Mouse (Mus musculus): ENCODE measurements around the gene Elp5. TPM values are rescaled to one million over a fixed set of nuclear protein-coding genes. Genes with fewer than 3 reads are reported as not detected.
"Not testable (repeated sequence)": the region's sequence is repeated elsewhere in the genome, so short reads cannot be mapped to it uniquely, and the experiment has no call there.

The Elp5 gene
- polyA plus RNA-seq, 1 experiment from 2014 or later, result 162 TPM

DNA sequence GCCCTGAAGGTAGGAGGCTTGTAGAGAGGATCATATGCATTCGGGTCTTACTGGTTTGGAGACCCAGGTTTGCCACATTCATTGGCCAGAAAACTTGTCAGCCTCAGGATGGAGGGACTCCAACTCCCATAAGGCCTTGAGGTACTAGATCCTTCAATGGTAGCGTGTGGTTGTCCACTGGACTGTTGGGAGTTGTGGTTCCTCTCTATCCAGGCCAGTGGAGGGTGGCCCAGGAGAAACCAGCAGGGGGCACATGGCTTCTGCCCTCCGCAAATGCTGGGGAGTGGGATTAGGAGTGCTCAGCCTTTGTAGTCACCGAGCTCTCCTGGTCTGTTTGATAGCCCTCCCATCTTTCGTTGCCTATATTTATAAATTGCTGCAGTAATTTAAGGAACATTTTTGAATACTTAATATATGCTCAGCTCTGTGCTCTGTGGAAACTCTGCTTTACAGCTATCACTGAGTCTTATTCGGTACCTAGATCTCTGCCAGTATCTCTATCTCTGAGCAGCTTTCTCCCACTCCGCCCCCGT lies 38.5 kb upstream of the Elp5 start:
- peaks cover 74% of the 10 kb centered on the region for H3K4me1 ChIP-seq
- ATAC-seq (replicated peaks), result peak; percentile 81
- peak overlapping the region; percentile 97 for H3K27ac ChIP-seq
- peak overlapping the region; percentile 74 for H3K4me3 ChIP-seq
- no peaks in the 10 kb centered on the region for H3K27me3 ChIP-seq (replicated peaks)
- H3K9me3 ChIP-seq, result no peaks in the 10 kb centered on the region
- H3K4me2 ChIP-seq, result peak overlapping the region; percentile 73
- H3K36me3 ChIP-seq (replicated peaks), result no peaks in the 10 kb centered on the region
- WGBS, result 0% methylated on average over 8 of the region's 8 CpGs
- peak overlapping the region; percentile 38 for H3K9ac ChIP-seq

GRCm38 (mm10) chr11:70020022-70020631 lies 37.8 kb upstream of the Elp5 start:
- Histone ChIP-seq H3K27ac (peak overlapping the region; percentile 97), H3K4me2 (peak overlapping the region; percentile 73), H3K4me1 (peaks cover 72% of the 10 kb centered on the region), H3K9ac (peak overlapping the region; percentile 81), H3K9me3 (no peaks in the 10 kb centered on the region), H3K4me3 (peak overlapping the region; percentile 74), H3K27me3 (replicated peaks) (no peaks in the 10 kb centered on the region), H3K36me3 (replicated peaks) (no peaks in the 10 kb centered on the region)
- 6% methylated on average over 8 of the region's 8 CpGs for WGBS
- ATAC-seq (replicated peaks), result no peak

DNA sequence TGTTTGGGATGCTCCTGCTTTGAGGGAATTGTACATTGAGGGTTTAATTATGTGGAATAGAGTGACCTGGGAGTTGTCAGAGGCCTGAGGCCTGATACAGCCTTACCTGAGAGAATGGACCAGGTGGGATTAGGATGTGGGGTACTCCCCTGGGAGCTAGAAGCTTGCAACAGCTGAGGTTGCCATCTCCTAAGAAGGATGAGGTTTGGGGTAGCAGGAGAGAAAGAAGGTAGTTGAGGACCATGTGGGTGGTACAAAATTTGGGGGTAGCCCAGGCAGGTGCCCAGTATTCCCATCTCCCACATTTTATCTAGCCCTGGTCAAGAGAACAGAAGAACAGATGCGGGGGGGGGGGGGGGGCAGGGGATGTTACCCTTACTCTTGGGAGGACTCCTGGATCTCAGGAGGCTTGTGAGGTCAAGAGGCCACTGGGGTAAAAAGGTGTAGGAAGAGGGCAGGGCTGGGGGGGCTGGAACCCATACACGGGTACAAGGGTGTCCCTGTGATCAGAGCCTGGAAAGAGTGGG lies 37.2 kb upstream of the Elp5 start:
- Histone ChIP-seq H3K4me3 (peak overlapping the region; percentile 74), H3K27me3 (replicated peaks) (no peaks in the 10 kb centered on the region), H3K4me1 (peaks cover 72% of the 10 kb centered on the region), H3K36me3 (replicated peaks) (no peaks in the 10 kb centered on the region), H3K9me3 (no peaks in the 10 kb centered on the region), H3K9ac (peak overlapping the region; percentile 81), H3K27ac (peak overlapping the region; percentile 97), H3K4me2 (peak overlapping the region; percentile 73)
- ATAC-seq (replicated peaks), result no peak
- 33% methylated on average over 2 of the region's 2 CpGs for WGBS

- no peak for ATAC-seq (replicated peaks)
- peak overlapping the region; percentile 74 for H3K4me3 ChIP-seq
- WGBS, result under 1% methylated on average over 23 of the region's 25 CpGs
- peaks cover 66% of the 10 kb centered on the region for H3K4me1 ChIP-seq
- H3K36me3 ChIP-seq (replicated peaks), result no peaks in the 10 kb centered on the region
- H3K9ac ChIP-seq, result peak overlapping the region; percentile 81
- no peaks in the 10 kb centered on the region for H3K9me3 ChIP-seq
- peak overlapping the region; percentile 97 for H3K27ac ChIP-seq
- H3K27me3 ChIP-seq (replicated peaks), result no peaks in the 10 kb centered on the region
- H3K4me2 ChIP-seq, result peak overlapping the region; percentile 73
These were observed 36.0 kb upstream of the Elp5 start for GRCm38 (mm10) chr11:70018131-70018990.

- WGBS, result 23% methylated on average over 7 of the region's 7 CpGs
- ATAC-seq (replicated peaks), result no peak
- Histone ChIP-seq H3K27me3 (replicated peaks) (no peaks in the 10 kb centered on the region), H3K4me1 (peaks cover 56% of the 10 kb centered on the region), H3K4me2 (peak overlapping the region; percentile 73), H3K9me3 (no peaks in the 10 kb centered on the region), H3K36me3 (replicated peaks) (peaks cover 9% of the 10 kb centered on the region; the same call in 1 of the 2 replicates), H3K9ac (peak overlapping the region; percentile 81), H3K27ac (peak overlapping the region; percentile 97), H3K4me3 (peak overlapping the region; percentile 74)
These were observed 35.0 kb upstream of the Elp5 start for GRCm38 (mm10) chr11:70017199-70017767.

DNA sequence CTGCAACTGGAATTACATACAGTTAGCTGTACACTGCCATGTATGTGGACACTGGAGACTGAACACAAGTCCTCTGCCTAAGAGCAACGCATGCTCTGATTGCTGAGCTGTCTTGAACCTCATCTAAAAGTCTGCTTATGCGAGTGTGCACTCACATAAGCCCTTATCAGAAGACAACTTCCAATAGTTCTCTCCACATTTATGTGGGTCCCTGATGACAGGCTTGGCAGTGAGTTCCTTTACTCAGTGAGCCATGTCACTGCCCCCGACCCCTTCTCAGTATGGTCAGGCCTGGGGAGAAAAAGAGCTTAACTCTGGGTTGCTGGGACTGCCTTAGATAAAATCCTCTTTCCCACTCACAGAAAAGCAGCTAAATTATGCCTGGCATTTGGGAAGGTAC lies 34.4 kb upstream of the Elp5 start, which contains the start of gene Dlg4:
Dlg4 (plus strand) TSS at position 274 of the 400 bp plus-strand sequence.
- no peaks in the 10 kb centered on the region for H3K27me3 ChIP-seq (replicated peaks)
- peak within 1 kb of the TSS; percentile 81 for H3K9ac ChIP-seq
- H3K4me1 ChIP-seq, result peaks cover 52% of the 10 kb centered on the region
- peak within 1 kb of the TSS; percentile 74 for H3K4me3 ChIP-seq
- peak within 1 kb of the TSS; percentile 97 for H3K27ac ChIP-seq
- 50% methylated on average over 3 of the region's 3 CpGs for WGBS
- ATAC-seq (replicated peaks), result no peak
- H3K9me3 ChIP-seq, result no peaks in the 10 kb centered on the region
- peaks cover 15% of the 10 kb centered on the region for H3K36me3 ChIP-seq (replicated peaks)
- peak within 1 kb of the TSS; percentile 73 for H3K4me2 ChIP-seq

DNA sequence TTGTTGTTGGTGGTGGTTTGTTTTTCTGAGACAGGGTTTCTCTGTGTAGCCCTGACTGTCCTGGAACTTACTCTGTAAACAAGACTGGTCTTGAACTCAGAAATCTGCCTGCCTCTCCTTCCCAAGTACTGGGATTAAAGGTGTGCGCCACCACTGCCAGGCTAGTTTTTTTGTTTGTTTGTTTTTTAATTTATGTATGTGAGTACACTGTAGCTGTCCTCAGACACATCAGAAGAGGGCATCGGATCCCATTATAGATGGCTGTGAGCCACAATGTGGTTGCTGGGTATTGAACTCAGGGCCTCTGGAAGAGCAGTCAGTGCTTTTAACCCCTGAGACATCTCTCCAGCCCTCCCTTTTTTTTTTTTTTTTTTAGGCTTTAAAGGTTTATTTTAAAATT lies 33.9 kb upstream of the Elp5 start:
- peaks cover 52% of the 10 kb centered on the region for H3K4me1 ChIP-seq
- ATAC-seq (replicated peaks); H3K27ac ChIP-seq; H3K4me2 ChIP-seq; H3K4me3 ChIP-seq; H3K9ac ChIP-seq; H3K27me3 ChIP-seq (replicated peaks); H3K9me3 ChIP-seq: not testable (repeated sequence)
- 78% methylated on average over 2 of the region's 2 CpGs for WGBS
- peaks cover 20% of the 10 kb centered on the region for H3K36me3 ChIP-seq (replicated peaks)

DNA sequence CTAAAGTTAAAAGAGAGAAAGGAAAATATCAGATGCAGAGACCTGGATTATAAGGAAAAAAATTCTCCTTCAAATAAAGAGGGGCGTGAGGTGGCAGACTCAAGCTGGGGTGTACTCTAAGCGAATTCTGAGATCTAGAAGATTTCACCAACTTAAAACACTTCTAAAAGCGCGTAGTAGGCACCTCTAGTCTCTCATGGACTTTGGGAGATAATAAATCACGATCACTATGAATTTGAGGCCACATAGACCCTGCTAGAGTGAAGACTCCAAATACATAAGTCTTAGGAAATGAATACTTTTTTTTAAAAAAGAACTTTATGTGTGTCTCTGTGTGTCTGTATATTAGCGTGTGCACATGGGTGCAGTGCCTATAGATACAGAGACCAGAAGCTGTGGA lies 33.4 kb upstream of the Elp5 start:
- Histone ChIP-seq H3K9ac (peak overlapping the region; percentile 84; the same call in 1 of the 2 replicates), H3K4me3 (peak overlapping the region; percentile 64), H3K9me3 (no peaks in the 10 kb centered on the region), H3K36me3 (replicated peaks) (peaks cover 25% of the 10 kb centered on the region), H3K27ac (no peak overlapping the region), H3K4me2 (peak overlapping the region; percentile 88), H3K27me3 (replicated peaks) (no peaks in the 10 kb centered on the region), H3K4me1 (peaks cover 49% of the 10 kb centered on the region)
- no peak for ATAC-seq (replicated peaks)
- 69% methylated on average over 6 of the region's 6 CpGs for WGBS

DNA sequence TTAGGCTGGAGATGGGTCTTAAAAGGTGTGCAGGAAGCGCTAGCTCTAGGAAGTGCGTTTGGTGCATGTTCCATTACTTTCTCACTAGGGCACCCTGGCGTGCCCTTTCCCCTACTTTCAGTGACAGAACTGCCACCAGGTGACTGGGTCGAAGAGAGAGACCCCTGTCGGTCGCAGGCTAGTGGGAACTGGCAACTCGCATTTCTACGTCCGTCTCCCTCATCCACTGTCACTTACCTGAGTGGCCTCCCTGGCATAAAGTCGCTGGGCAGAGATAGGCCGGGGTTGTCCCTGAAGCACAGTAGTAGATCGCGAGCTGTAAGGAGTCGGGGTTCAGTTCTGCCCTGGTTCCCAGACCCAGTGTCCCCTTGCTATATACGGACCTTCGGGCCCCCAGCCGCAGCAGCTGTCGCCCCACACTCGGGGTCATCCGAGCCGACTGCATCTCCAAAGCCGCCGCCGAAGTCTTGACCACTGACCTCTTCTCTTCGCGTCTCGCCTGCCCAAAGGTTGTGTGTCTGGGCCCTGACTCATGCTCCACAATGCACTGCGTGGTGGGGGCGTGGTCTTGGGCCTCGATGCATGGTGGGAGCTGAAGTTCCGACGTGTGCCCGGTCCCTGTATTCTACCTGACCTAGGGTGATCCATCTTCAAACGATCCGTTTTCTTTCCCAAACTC lies 32.7 kb upstream of the Elp5 start, which contains the start of gene Acadvl:
Acadvl (minus strand) TSS at position 532 of the 679 bp plus-strand sequence.
- H3K27ac ChIP-seq, result peak within 1 kb of the TSS; percentile 78
- peak; percentile 75 for ATAC-seq (replicated peaks)
- no peaks in the 10 kb centered on the region for H3K27me3 ChIP-seq (replicated peaks)
- peaks cover 32% of the 10 kb centered on the region for H3K36me3 ChIP-seq (replicated peaks)
- peak within 1 kb of the TSS; percentile 88 for H3K4me2 ChIP-seq
- H3K4me1 ChIP-seq, result peaks cover 43% of the 10 kb centered on the region
- peak within 1 kb of the TSS; percentile 84 for H3K9ac ChIP-seq
- under 1% methylated on average over 35 of the region's 35 CpGs for WGBS
- H3K9me3 ChIP-seq, result no peaks in the 10 kb centered on the region
- peak within 1 kb of the TSS; percentile 64 for H3K4me3 ChIP-seq

- ATAC-seq (replicated peaks), result no peak
- no peak overlapping the region for H3K4me2 ChIP-seq
- H3K27ac ChIP-seq, result no peak overlapping the region
- H3K9me3 ChIP-seq, result no peaks in the 10 kb centered on the region
- 59% methylated on average over 5 of the region's 5 CpGs for WGBS
- H3K4me1 ChIP-seq, result peaks cover 33% of the 10 kb centered on the region
- H3K27me3 ChIP-seq (replicated peaks), result no peaks in the 10 kb centered on the region
- H3K36me3 ChIP-seq (replicated peaks), result peaks cover 42% of the 10 kb centered on the region
- no peak overlapping the region for H3K4me3 ChIP-seq
- no peak overlapping the region for H3K9ac ChIP-seq
These were observed 31.7 kb upstream of the Elp5 start for GRCm38 (mm10) chr11:70014051-70014450.

DNA sequence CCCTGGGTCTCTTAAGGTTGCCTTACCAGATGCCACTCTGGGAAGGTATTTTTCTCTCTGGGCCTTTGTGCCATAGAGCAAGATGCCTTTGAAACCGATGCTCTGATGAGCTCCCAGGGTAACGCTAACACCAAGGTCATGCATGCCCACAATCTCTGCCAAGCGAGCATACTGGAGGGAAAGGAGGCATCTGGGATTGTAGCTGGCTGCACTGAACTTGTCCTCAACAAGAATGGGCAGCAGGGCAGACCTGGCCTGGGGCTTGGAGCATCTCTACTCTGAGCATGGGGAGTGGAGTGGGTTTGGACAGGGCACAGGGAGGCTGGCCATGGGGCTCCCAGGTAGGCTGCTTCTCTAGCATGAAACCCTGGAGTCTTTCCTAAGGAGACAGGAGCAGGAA lies 31.1 kb upstream of the Elp5 start:
- peaks cover 29% of the 10 kb centered on the region for H3K4me1 ChIP-seq
- ATAC-seq (replicated peaks), result no peak
- H3K4me3 ChIP-seq, result no peak overlapping the region
- peaks cover 48% of the 10 kb centered on the region for H3K36me3 ChIP-seq (replicated peaks)
- no peaks in the 10 kb centered on the region for H3K9me3 ChIP-seq
- no peak overlapping the region for H3K9ac ChIP-seq
- H3K4me2 ChIP-seq, result no peak overlapping the region
- WGBS, result 87% methylated on average over 3 of the region's 3 CpGs
- no peaks in the 10 kb centered on the region for H3K27me3 ChIP-seq (replicated peaks)
- no peak overlapping the region for H3K27ac ChIP-seq
